ENCODE assay signal across 11 mouse cellular contexts in the genomic region with DNA sequence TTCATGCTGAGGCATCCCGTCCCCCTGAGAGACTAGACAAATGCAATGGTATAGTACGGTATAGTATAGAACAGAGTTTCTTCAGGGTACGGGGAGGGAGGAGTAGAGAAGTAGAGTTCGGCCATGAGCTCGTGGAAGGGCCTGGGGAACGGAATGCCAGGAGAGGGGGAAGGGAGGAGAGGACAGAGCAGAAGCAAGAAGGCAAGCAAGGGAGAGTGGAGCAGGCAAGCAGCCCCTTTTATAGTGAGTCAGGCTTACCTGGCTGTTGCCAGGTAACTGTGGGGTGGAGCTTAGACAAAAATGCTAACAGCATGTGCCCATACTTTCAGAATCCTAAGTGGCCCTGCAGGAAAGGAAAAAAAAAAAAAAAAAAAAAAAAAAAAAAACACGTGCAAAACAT.
DNase-seq lines count a peak whose midpoint lies in the region; ATAC-seq and TF ChIP-seq lines count a peak whose summit lies in the region.
"Had no signal": no experiment of that assay in that cellular context is flagged by ENCODE, and none has a peak within 500 bp of the region (broad histone marks: within the 10 kb centered on the region; RNA-seq: fewer than 3 reads in every experiment).

No protein-coding gene starts in this region.

- no peaks in the 10 kb centered on the region for H3K9me3 ChIP-seq in forebrain, postnatal 0 days (ENCODE audit: low read length)
- no peaks in the 10 kb centered on the region for H3K9me3 ChIP-seq in forebrain, embryonic 16.5 days (ENCODE audit: control insufficient read depth, low read length)
- H3K9me3 ChIP-seq in embryonic facial prominence, embryonic 10.5 days, result no peaks in the 10 kb centered on the region
- no peaks in the 10 kb centered on the region for H3K9me3 ChIP-seq in limb, embryonic 11.5 days (ENCODE audit: control insufficient read depth, low read length)

- WGBS in forebrain, postnatal 0 days, result 53% methylated on average over 7 of the region's 7 CpGs
- WGBS in forebrain, embryonic 16.5 days, result 54% methylated on average over 7 of the region's 7 CpGs
- WGBS in kidney, adult 2 months, result 47% methylated on average over 7 of the region's 7 CpGs
- WGBS in embryonic facial prominence, embryonic 10.5 days, result 52% methylated on average over 7 of the region's 7 CpGs
- 52% methylated on average over 7 of the region's 7 CpGs for WGBS in limb, embryonic 11.5 days

- H3K27me3 ChIP-seq in forebrain, postnatal 0 days (ENCODE audit: insufficient read depth, low read length), result no peaks in the 10 kb centered on the region
- no peaks in the 10 kb centered on the region for H3K27me3 ChIP-seq in forebrain, embryonic 16.5 days (replicated peaks; ENCODE audit: control insufficient read depth, insufficient read depth, low read length)
- no peaks in the 10 kb centered on the region for H3K27me3 ChIP-seq in kidney, adult 2 months (replicated peaks; ENCODE audit: control insufficient read depth, insufficient read depth, low read length)
- no peaks in the 10 kb centered on the region; the same call in none of the 2 replicates for H3K27me3 ChIP-seq in embryonic facial prominence, embryonic 10.5 days (replicated peaks; ENCODE audit: low read depth, poor library complexity, severe bottlenecking)
- H3K27me3 ChIP-seq in limb, embryonic 11.5 days (ENCODE audit: control insufficient read depth, insufficient read depth, low read length), result no peaks in the 10 kb centered on the region

- no peaks in the 10 kb centered on the region for H3K36me3 ChIP-seq in forebrain, postnatal 0 days (ENCODE audit: insufficient read depth)
- H3K36me3 ChIP-seq in forebrain, embryonic 16.5 days (ENCODE audit: control insufficient read depth, insufficient read depth), result no peaks in the 10 kb centered on the region
- no peaks in the 10 kb centered on the region for H3K36me3 ChIP-seq in kidney, adult 2 months (ENCODE audit: control insufficient read depth, insufficient read depth, low read length)
- H3K36me3 ChIP-seq in embryonic facial prominence, embryonic 10.5 days (replicated peaks), result no peaks in the 10 kb centered on the region
- no peaks in the 10 kb centered on the region for H3K36me3 ChIP-seq in limb, embryonic 11.5 days (ENCODE audit: control insufficient read depth, insufficient read depth, low read length)

- TF ChIP-seq POLR2A in kidney, adult 2 months (IDR thresholded peaks at IDR 0.05; ENCODE audit: low read depth, low read length), result no peak

- H3K4me1 ChIP-seq in forebrain, postnatal 0 days (ENCODE audit: insufficient read depth), result no peaks in the 10 kb centered on the region
- 0 out of 2 replicates have a peak, but pooled peaks cover 2% of the 10 kb centered on the region for H3K4me1 ChIP-seq in forebrain, embryonic 16.5 days (replicated peaks; ENCODE audit: control insufficient read depth, insufficient read depth, low read length)
- 0 out of 2 replicates have a peak, but pooled peaks cover 3% of the 10 kb centered on the region for H3K4me1 ChIP-seq in kidney, adult 2 months (ENCODE audit: control insufficient read depth, insufficient read depth, low read length)
- H3K4me1 ChIP-seq in embryonic facial prominence, embryonic 10.5 days, result peaks cover 44% of the 10 kb centered on the region
- H3K4me1 ChIP-seq in limb, embryonic 11.5 days (ENCODE audit: control insufficient read depth, insufficient read depth, low read length), result peaks cover 13% of the 10 kb centered on the region

- no peak overlapping the region for H3K27ac ChIP-seq in forebrain, postnatal 0 days (ENCODE audit: low read depth, low read length)
- no peak overlapping the region for H3K27ac ChIP-seq in forebrain, embryonic 16.5 days (ENCODE audit: low read length)
- H3K27ac ChIP-seq in kidney, adult 2 months (ENCODE audit: insufficient read depth, low read depth, low read length), result no peak overlapping the region
- peak overlapping the region; percentile 40; the same call in 1 of the 2 replicates for H3K27ac ChIP-seq in embryonic facial prominence, embryonic 10.5 days (replicated peaks)
- H3K27ac ChIP-seq in limb, embryonic 11.5 days (replicated peaks; ENCODE audit: low read depth, low read length), result peak overlapping the region; percentile 60; the same call in 1 of the 2 replicates

- no peak for DNase-seq in forebrain, postnatal 0 days
- DNase-seq in kidney, adult 2 months, result peak; percentile 12
- no peak for DNase-seq in kidney, postnatal 25 days
- no peak for DNase-seq in embryonic facial prominence, embryonic 10.5 days (ENCODE audit: low spot score)
- no peak for DNase-seq in limb, embryonic 11.5 days (ENCODE audit: low spot score)
- no peak for DNase-seq in cerebellum, adult 11 months
- no peak for DNase-seq in spleen, postnatal 10 days (ENCODE audit: low spot score in 2 of 2)
- DNase-seq: cerebellum, adult 18-20 months; left cerebral cortex, postnatal 4 days; thymus, adult 2 months had no signal

- no peak for TF ChIP-seq CTCF in forebrain, postnatal 0 days (IDR thresholded peaks at IDR 0.05; ENCODE audit: low read depth)
- no peak for TF ChIP-seq CTCF in kidney, adult 2 months (conservative IDR thresholded peaks at IDR 0.05; ENCODE audit: insufficient read depth, insufficient read length, low read depth, low read length)

- H3K9ac ChIP-seq in forebrain, postnatal 0 days, result no peak overlapping the region
- no peak overlapping the region for H3K9ac ChIP-seq in forebrain, embryonic 16.5 days (replicated peaks; ENCODE audit: low read depth, low read length)
- H3K9ac ChIP-seq in limb, embryonic 11.5 days (ENCODE audit: low read length), result no peak overlapping the region

- H3K4me3 ChIP-seq in forebrain, postnatal 0 days (ENCODE audit: low read depth, low read length), result no peak overlapping the region
- H3K4me3 ChIP-seq in forebrain, embryonic 16.5 days (replicated peaks; ENCODE audit: low read length), result no peak overlapping the region
- no peak overlapping the region for H3K4me3 ChIP-seq in kidney, adult 2 months (ENCODE audit: insufficient read depth, low read depth, low read length)
- H3K4me3 ChIP-seq in embryonic facial prominence, embryonic 10.5 days, result no peak overlapping the region
- H3K4me3 ChIP-seq in limb, embryonic 11.5 days (ENCODE audit: low read depth, low read length), result no peak overlapping the region

- H3K4me2 ChIP-seq in forebrain, postnatal 0 days (ENCODE audit: low read depth), result 0 out of 2 replicates have a peak overlapping the region, but pooled peaks have one; percentile 8
- no peak overlapping the region for H3K4me2 ChIP-seq in forebrain, embryonic 16.5 days (ENCODE audit: low read length)
- H3K4me2 ChIP-seq in limb, embryonic 11.5 days (ENCODE audit: low read depth, severe bottlenecking), result no peak overlapping the region

- no peak for ATAC-seq in forebrain, postnatal 0 days
- no peak for ATAC-seq in forebrain, embryonic 16.5 days
- 0 out of 2 replicates have a peak, but pooled peaks have one; percentile 16 for ATAC-seq in limb, embryonic 11.5 days (ENCODE audit: insufficient number of reproducible peaks, low FRiP score, low TSS enrichment, low read depth)

Comparison
In these comparisons a context has a peak if more than half of its experiments do, and no peak if none do; other contexts are left out.
1. H3K27ac ChIP-seq: peak in embryonic facial prominence, embryonic 10.5 days (single experiment) and limb, embryonic 11.5 days (single experiment); none in forebrain, postnatal 0 days (single experiment), forebrain, embryonic 16.5 days (single experiment) and kidney, adult 2 months (single experiment).